Mouse (Mus musculus) heart, postnatal 14 days (tissue): ENCODE results near the gene Cfap161. TPM values are rescaled to one million over a fixed set of nuclear protein-coding genes. Genes with fewer than 3 reads are reported as not detected.
A peak's percentile ranks its signal among the peaks of the same experiment; 100 is the strongest.

ENCODE experiments used
- DNase-seq, 2 experiments: peaks; one replicate each; pipeline ENCODE4 v3.0.0; 2021 to 2022
- intact Hi-C: fragments of 180-260 bp; cut with DNase I; formaldehyde crosslinking; loops from one replicate; pipeline ENCODE4 v1.15.1; 2025
- total RNA-seq, 2 experiments: library from RNA; stranded (reverse); gene quantifications; 2 replicates each; pipeline ENCODE4 v1.2.3; 2021

The Cfap161 gene
- total RNA-seq, 2 experiments from 2014 or later = 0.22 TPM; not detected in 1

- intact Hi-C loops = loop anchor here (2.0 to 5.0 kb wide), 2 partner anchors 106 to 235 kb away; no protein-coding TSS in a partner anchor
- DNase-seq = no peak
Observed at GRCm38 (mm10) chr7:83803777-83804176, 9.1 kb upstream of the Cfap161 start.

GRCm38 (mm10) chr7:83802509-83802908 lies 7.8 kb upstream of the Cfap161 start:
- intact Hi-C loops = loop anchor here (1.0 to 5.0 kb wide), 3 partner anchors 105 to 234 kb away; no protein-coding TSS in a partner anchor
- peak in 1 of 2 experiments; percentile 32 for DNase-seq

- intact Hi-C loops = loop anchor here (1.0 to 5.0 kb wide), 3 partner anchors 105 to 233 kb away; no protein-coding TSS in a partner anchor
- DNase-seq = no peak
Observed at GRCm38 (mm10) chr7:83802007-83802406, 7.3 kb upstream of the Cfap161 start.

- intact Hi-C loops = loop anchor here (2.0 to 5.0 kb wide), 2 partner anchors 27 to 104 kb away; no protein-coding TSS in a partner anchor
Observed at GRCm38 (mm10) chr7:83801483-83801875, 6.8 kb upstream of the Cfap161 start.

GRCm38 (mm10) chr7:83800561-83801482 lies 6.1 kb upstream of the Cfap161 start:
- intact Hi-C loops = loop anchor here (2.0 to 5.0 kb wide), 2 partner anchors 26 to 104 kb away; no protein-coding TSS in a partner anchor
- DNase-seq = no peak

More at GRCm38 (mm10) chr7:83801483-83801875, 6.8 kb upstream of the Cfap161 start:
- no peak for DNase-seq

GRCm38 (mm10) chr7:83800071-83800470 lies 5.4 kb upstream of the Cfap161 start:
- intact Hi-C loops = loop anchor here (2.0 to 5.0 kb wide), 2 partner anchors 25 to 103 kb away; no protein-coding TSS in a partner anchor

GRCm38 (mm10) chr7:83798004-83798403 lies 3.3 kb upstream of the Cfap161 start:
- DNase-seq = no peak
- intact Hi-C loops = no loop called here

More at GRCm38 (mm10) chr7:83800071-83800470, 5.4 kb upstream of the Cfap161 start:
- DNase-seq = no peak

- intact Hi-C loops = no loop called here
- DNase-seq = no peak
Observed at GRCm38 (mm10) chr7:83796177-83796576, 1.5 kb upstream of the Cfap161 start.

GRCm38 (mm10) chr7:83794006-83794683 lies 535 bp downstream of the Cfap161 start:
- DNase-seq = no peak
- intact Hi-C loops = no loop called here

- intact Hi-C loops = no loop called here
Observed at GRCm38 (mm10) chr7:83780881-83781280, 13.8 kb downstream of the Cfap161 start.

GRCm38 (mm10) chr7:83780026-83780425 lies 14.7 kb downstream of the Cfap161 start:
- DNase-seq = no peak
- intact Hi-C loops = no loop called here

More at GRCm38 (mm10) chr7:83780881-83781280, 13.8 kb downstream of the Cfap161 start:
- DNase-seq = no peak

GRCm38 (mm10) chr7:83779028-83779427 lies 15.7 kb downstream of the Cfap161 start:
- intact Hi-C loops = no loop called here
- no peak for DNase-seq

GRCm38 (mm10) chr7:83778516-83778915 lies 16.2 kb downstream of the Cfap161 start:
- intact Hi-C loops = no loop called here
- no peak for DNase-seq

GRCm38 (mm10) chr7:83774721-83775120 lies 20.0 kb downstream of the Cfap161 start:
- peak; percentile 20 to 35 for DNase-seq
- intact Hi-C loops = loop anchor here (1.0 to 2.0 kb wide), 3 partner anchors 26 to 206 kb away; no protein-coding TSS in a partner anchor

GRCm38 (mm10) chr7:83763674-83764073 lies 31.0 kb downstream of the Cfap161 start:
- intact Hi-C loops = no loop called here
- no peak for DNase-seq

- intact Hi-C loops = no loop called here
- no peak for DNase-seq
Observed at GRCm38 (mm10) chr7:83762336-83762735, 32.3 kb downstream of the Cfap161 start.

GRCm38 (mm10) chr7:83751055-83751454 lies 43.6 kb downstream of the Cfap161 start:
- intact Hi-C loops = no loop called here
- DNase-seq = no peak

- intact Hi-C loops = no loop called here
- DNase-seq = no peak
Observed at GRCm38 (mm10) chr7:83748405-83748804, 46.3 kb downstream of the Cfap161 start.

GRCm38 (mm10) chr7:83746107-83746687 lies 48.5 kb downstream of the Cfap161 start:
- DNase-seq = no peak
- intact Hi-C loops = no loop called here

- peak in 1 of 2 experiments; percentile 18 for DNase-seq
- intact Hi-C loops = no loop called here
Observed at GRCm38 (mm10) chr7:83745413-83746106, 49.1 kb downstream of the Cfap161 start, which contains the start of gene Il16. TSS of gene Il16 (minus strand) at chr7:83745726.
